Mouse (Mus musculus): ENCODE data around the gene Smim27.

DNA sequence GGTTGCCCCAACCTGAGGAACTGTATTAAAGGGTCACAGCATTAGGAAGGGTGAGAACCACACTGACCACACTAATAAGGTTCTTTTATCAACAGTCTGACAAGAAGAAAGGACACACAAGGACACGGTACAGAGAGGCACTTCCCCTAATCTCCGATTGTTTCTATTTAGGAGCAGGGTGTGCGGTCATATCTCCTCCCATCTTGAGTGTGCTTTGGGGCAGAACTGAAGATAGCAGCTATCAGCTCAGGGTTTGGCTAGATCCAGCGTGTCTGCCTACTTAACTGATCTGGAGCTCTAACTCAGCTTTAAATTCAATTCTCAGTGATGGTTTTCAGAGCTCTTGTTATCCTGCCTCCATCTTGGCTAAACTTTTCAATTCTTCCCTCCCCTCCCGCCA is 29.8 kb downstream of the Smim27 start:
- no peak for TF ChIP-seq POLR2A (IDR thresholded peaks at IDR 0.05; ENCODE audit: low read depth, low read length)
- no peak for TF ChIP-seq CTCF (IDR thresholded peaks at IDR 0.05; ENCODE audit: extremely low read depth, insufficient read depth, insufficient read length, insufficient replicate concordance)
